19 mouse cellular contexts compared by ENCODE assay signal in the genomic region with DNA sequence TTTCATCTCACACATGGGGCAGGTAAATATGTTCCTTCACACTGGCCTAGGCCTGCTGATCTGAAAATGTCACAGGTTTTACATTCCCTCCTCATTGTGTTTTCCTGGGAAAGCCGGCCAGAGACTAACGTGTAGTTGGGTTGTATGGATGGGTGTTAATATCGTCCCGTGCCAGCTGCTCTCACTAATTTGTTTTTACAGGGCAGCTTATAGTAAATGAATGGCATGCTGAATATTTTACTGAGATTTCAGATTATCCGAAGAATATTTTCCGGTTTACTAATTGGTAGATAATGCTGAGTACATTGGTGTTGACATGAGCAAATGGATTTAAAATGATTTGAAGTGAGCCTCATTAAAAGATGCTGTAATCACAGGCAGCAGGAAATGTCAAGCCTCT. TPM values are rescaled to one million over a fixed set of nuclear protein-coding genes. Genes with fewer than 3 reads are reported as not detected.
"Had no signal": no experiment of that assay in that cellular context is flagged by ENCODE, and none has a peak within 500 bp of the region (broad histone marks: within the 10 kb centered on the region; RNA-seq: fewer than 3 reads in every experiment).

No protein-coding gene starts in this region.

- H3K27ac ChIP-seq: kidney, postnatal 0 days; limb, embryonic 12.5 days; limb, embryonic 15.5 days; liver, embryonic 14.5 days; stomach, postnatal 0 days had no signal

- DNase-seq: kidney, adult 2 months; kidney, postnatal 25 days; left cerebral cortex, postnatal 4 days; lung, adult 18-20 months; lung, postnatal 14 days; lung, postnatal 4 days; midbrain, embryonic 14.5 days; right cerebral cortex, postnatal 4 days; thymus, adult 2 months; thymus, postnatal 14 days; thymus, postnatal 4 days had no signal

- H3K36me3 ChIP-seq: limb, embryonic 12.5 days; limb, embryonic 15.5 days had no signal

- H3K4me1 ChIP-seq: limb, embryonic 12.5 days had no signal

- H3K9me3 ChIP-seq: limb, embryonic 12.5 days; limb, embryonic 15.5 days had no signal

- H3K4me3 ChIP-seq: limb, embryonic 12.5 days; limb, embryonic 15.5 days had no signal

- H3K9ac ChIP-seq: limb, embryonic 12.5 days; limb, embryonic 15.5 days; liver, embryonic 14.5 days had no signal

- H3K4me2 ChIP-seq: limb, embryonic 12.5 days; limb, embryonic 15.5 days; liver, embryonic 11.5 days; midbrain, embryonic 11.5 days had no signal

RNA-seq across cellular contexts. Expression of a gene that starts 37.9 kb away (rescaled TPM):
- total RNA-seq: megakaryocyte-erythroid progenitor cell, adult 5-6 weeks had no signal
